Mouse (Mus musculus) limb, embryonic 11.5 days (tissue): ENCODE data around the gene 2310007B03Rik. TPM values are rescaled to one million over a fixed set of nuclear protein-coding genes. Genes with fewer than 3 reads are reported as not detected.

Source experiments
- ATAC-seq: fragments of 200-750 bp; cut with Nextera tagmentation; 2 replicates; pipeline ENCODE4 v1.8.0; 2017; ENCODE audit warnings: low read depth; ENCODE audit not compliant: insufficient number of reproducible peaks, low FRiP score, low TSS enrichment
- DNase-seq: peaks from one replicate; pipeline ENCODE4 v3.0.0-alpha.2; 2015; ENCODE audit warnings: low spot score
- H3K27ac ChIP-seq: fragments of 300-500 bp; sonication (generic); replicated peaks from 2 replicates; pipeline ENCODE4 v1.5.1; 2014; ENCODE audit warnings: low read depth, mild to moderate bottlenecking, low read length
- H3K27me3 ChIP-seq: fragments of 300-500 bp; sonication (generic); 2 replicates; pipeline ENCODE4 v1.6.1; 2014; ENCODE audit warnings: mild to moderate bottlenecking, low read length, mixed read lengths; ENCODE audit not compliant: control insufficient read depth, insufficient read depth
- H3K36me3 ChIP-seq: fragments of 300-500 bp; sonication (generic); 2 replicates; pipeline ENCODE4 v1.6.1; 2014; ENCODE audit warnings: mild to moderate bottlenecking, low read length, moderate library complexity, mixed read lengths; ENCODE audit not compliant: control insufficient read depth, insufficient read depth
- H3K4me1 ChIP-seq: fragments of 300-500 bp; sonication (generic); 2 replicates; pipeline ENCODE4 v1.6.1; 2014; ENCODE audit warnings: low read length, mixed read lengths; ENCODE audit not compliant: control insufficient read depth, insufficient read depth
- H3K4me2 ChIP-seq: fragments of 300-500 bp; sonication (generic); 2 replicates; pipeline ENCODE4 v1.6.1; 2014; ENCODE audit warnings: low read depth, mild to moderate bottlenecking, moderate library complexity; ENCODE audit not compliant: severe bottlenecking
- H3K4me3 ChIP-seq: fragments of 300-500 bp; sonication (generic); 2 replicates; pipeline ENCODE4 v1.5.1; 2014; ENCODE audit warnings: low read depth, low read length
- H3K9ac ChIP-seq: fragments of 300-500 bp; sonication (generic); 2 replicates; pipeline ENCODE4 v1.6.1; 2014; ENCODE audit warnings: mild to moderate bottlenecking, low read length
- H3K9me3 ChIP-seq: fragments of 300-500 bp; sonication (generic); 2 replicates; pipeline ENCODE4 v1.6.1; 2016; ENCODE audit warnings: low read length; ENCODE audit not compliant: control insufficient read depth
- WGBS: fragments of 180-500 bp; shearing (Covaris S2); extraction: QIAGEN DNeasy Blood & Tissue Kit; methylation state at CpG from one replicate; pipeline ENCODE4 v1.1.7; 2014; 5-methylcytosine and 5-hydroxymethylcytosine counted together
- polyA plus RNA-seq: library from polyadenylated mRNA; unstranded; fragments of >200 nt; fragmentation: Nextera tagmentation; extraction: Ambion mirVana; gene quantifications from 2 replicates; pipeline ENCODE4 v1.2.1, GENCODE M21; 2014

The 2310007B03Rik gene
- polyA plus RNA-seq, 1 experiment from 2014 or later: 0.25 TPM

GRCm38 (mm10) chr1:93165447-93165846 lies 4.7 kb upstream of the 2310007B03Rik start:
- no peaks in the 10 kb centered on the region for H3K36me3 ChIP-seq
- H3K4me2 ChIP-seq: no peak overlapping the region
- H3K4me1 ChIP-seq: no peaks in the 10 kb centered on the region
- ATAC-seq: no peak
- no peak overlapping the region for H3K9ac ChIP-seq
- no peaks in the 10 kb centered on the region for H3K27me3 ChIP-seq
- no peak overlapping the region for H3K27ac ChIP-seq
- no peak for DNase-seq
- WGBS: 81% methylated on average over 9 of the region's 9 CpGs
- H3K4me3 ChIP-seq: no peak overlapping the region
- no peaks in the 10 kb centered on the region for H3K9me3 ChIP-seq

GRCm38 (mm10) chr1:93162588-93162987 lies 1.8 kb upstream of the 2310007B03Rik start:
- no peaks in the 10 kb centered on the region for H3K36me3 ChIP-seq
- no peaks in the 10 kb centered on the region for H3K9me3 ChIP-seq
- H3K4me3 ChIP-seq: no peak overlapping the region
- WGBS: 81% methylated on average over 7 of the region's 7 CpGs
- no peak for DNase-seq
- no peaks in the 10 kb centered on the region for H3K4me1 ChIP-seq
- H3K4me2 ChIP-seq: no peak overlapping the region
- ATAC-seq: no peak
- no peak overlapping the region for H3K27ac ChIP-seq
- H3K27me3 ChIP-seq: no peaks in the 10 kb centered on the region
- no peak overlapping the region for H3K9ac ChIP-seq

GRCm38 (mm10) chr1:93161921-93162320 lies 1.2 kb upstream of the 2310007B03Rik start:
- no peak for DNase-seq

GRCm38 (mm10) chr1:93161350-93161749 lies 602 bp upstream of the 2310007B03Rik start:
- Histone ChIP-seq H3K27ac (no peak overlapping the region), H3K4me2 (no peak overlapping the region), H3K4me1 (no peaks in the 10 kb centered on the region), H3K4me3 (no peak overlapping the region), H3K9me3 (no peaks in the 10 kb centered on the region), H3K27me3 (no peaks in the 10 kb centered on the region), H3K36me3 (no peaks in the 10 kb centered on the region), H3K9ac (no peak overlapping the region)
- 79% methylated on average over 8 of the region's 8 CpGs for WGBS
- ATAC-seq (no peak), DNase-seq (no peak)

More at GRCm38 (mm10) chr1:93161921-93162320, 1.2 kb upstream of the 2310007B03Rik start:
- 84% methylated on average over 10 of the region's 10 CpGs for WGBS
- Histone ChIP-seq H3K4me3 (no peak overlapping the region), H3K36me3 (no peaks in the 10 kb centered on the region), H3K4me1 (no peaks in the 10 kb centered on the region), H3K27ac (no peak overlapping the region), H3K9ac (no peak overlapping the region), H3K9me3 (no peaks in the 10 kb centered on the region), H3K4me2 (no peak overlapping the region), H3K27me3 (no peaks in the 10 kb centered on the region)
- no peak for ATAC-seq

- H3K27me3 ChIP-seq: no peaks in the 10 kb centered on the region
- no peaks in the 10 kb centered on the region for H3K36me3 ChIP-seq
- H3K4me2 ChIP-seq: no peak overlapping the region
- ATAC-seq (no peak), DNase-seq (no peak)
- no peak overlapping the region for H3K9ac ChIP-seq
- WGBS: 81% methylated on average over 21 of the region's 21 CpGs
- no peaks in the 10 kb centered on the region for H3K4me1 ChIP-seq
- no peak overlapping the region for H3K27ac ChIP-seq
- H3K4me3 ChIP-seq: no peak overlapping the region
- no peaks in the 10 kb centered on the region for H3K9me3 ChIP-seq
Observed at GRCm38 (mm10) chr1:93159566-93160500, 915 bp downstream of the 2310007B03Rik start.

- Histone ChIP-seq H3K4me2 (no peak overlapping the region), H3K4me3 (no peak overlapping the region), H3K9me3 (no peaks in the 10 kb centered on the region), H3K36me3 (no peaks in the 10 kb centered on the region), H3K27ac (no peak overlapping the region), H3K27me3 (no peaks in the 10 kb centered on the region), H3K4me1 (no peaks in the 10 kb centered on the region), H3K9ac (no peak overlapping the region)
- DNase-seq (no peak), ATAC-seq (no peak)
- WGBS: 79% methylated on average over 8 of the region's 8 CpGs
Observed at GRCm38 (mm10) chr1:93158916-93159315, 1.8 kb downstream of the 2310007B03Rik start.

- ATAC-seq (no peak), DNase-seq (no peak)
- Histone ChIP-seq H3K9me3 (no peaks in the 10 kb centered on the region), H3K9ac (no peak overlapping the region), H3K36me3 (no peaks in the 10 kb centered on the region), H3K4me3 (no peak overlapping the region), H3K27ac (no peak overlapping the region), H3K4me2 (no peak overlapping the region), H3K4me1 (no peaks in the 10 kb centered on the region), H3K27me3 (no peaks in the 10 kb centered on the region)
- 84% methylated on average over 4 of the region's 4 CpGs for WGBS
Observed at GRCm38 (mm10) chr1:93157566-93157965, 3.2 kb downstream of the 2310007B03Rik start.

- Histone ChIP-seq H3K27me3 (no peaks in the 10 kb centered on the region), H3K9ac (no peak overlapping the region), H3K4me2 (no peak overlapping the region), H3K4me1 (no peaks in the 10 kb centered on the region), H3K4me3 (no peak overlapping the region), H3K36me3 (no peaks in the 10 kb centered on the region), H3K9me3 (no peaks in the 10 kb centered on the region), H3K27ac (no peak overlapping the region)
- ATAC-seq (no peak), DNase-seq (no peak)
- 77% methylated on average over 2 of the region's 2 CpGs for WGBS
Observed at GRCm38 (mm10) chr1:93150907-93151661, 9.7 kb downstream of the 2310007B03Rik start.
